Mouse (Mus musculus): Measurements from ENCODE around the gene Hoxb4. TPM values are rescaled to one million over a fixed set of nuclear protein-coding genes. Genes with fewer than 3 reads are reported as not detected.

Hoxb4 gene
- polyA plus RNA-seq, 1 experiment from 2014 or later = 3.2 TPM

DNA sequence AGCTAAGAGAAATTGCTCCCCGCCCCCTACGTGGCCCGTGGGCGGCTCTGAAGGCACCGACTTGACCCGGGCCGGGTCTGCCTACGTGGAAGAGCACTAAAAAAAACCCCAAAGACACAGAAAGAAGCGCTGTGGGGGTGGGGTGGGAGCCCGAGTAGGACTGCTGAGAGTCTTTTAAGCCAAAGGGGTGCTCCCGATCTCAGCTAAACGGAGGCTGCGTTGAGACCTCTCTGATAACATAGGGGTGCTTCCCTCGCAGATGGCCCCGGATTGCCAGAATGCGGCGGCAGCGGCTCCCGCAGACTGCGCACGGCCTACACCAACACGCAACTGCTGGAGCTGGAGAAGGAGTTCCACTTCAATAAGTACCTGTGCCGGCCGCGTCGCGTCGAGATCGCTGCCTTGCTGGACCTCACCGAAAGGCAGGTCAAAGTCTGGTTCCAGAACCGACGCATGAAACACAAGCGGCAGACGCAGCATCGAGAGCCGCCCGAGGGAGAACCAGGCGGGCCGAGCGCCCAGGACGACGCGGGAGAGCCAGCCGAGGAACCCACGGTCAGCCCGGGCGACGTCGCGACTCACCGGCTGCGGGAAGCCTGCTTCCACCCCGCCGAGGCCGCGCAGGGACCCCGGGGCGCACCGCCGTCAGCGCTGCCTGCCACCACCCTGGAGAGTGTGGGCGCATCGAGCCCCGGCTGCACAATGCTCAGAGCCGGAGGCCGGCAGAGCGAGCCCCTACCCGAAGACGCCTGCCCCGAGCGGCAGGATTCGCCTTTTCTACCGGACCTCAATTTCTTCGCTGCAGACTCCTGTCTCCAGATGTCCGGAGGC is 34.8 kb downstream of the Hoxb4 start:
- Histone ChIP-seq H3K4me2 (replicated peaks) (peak overlapping the region; percentile 85), H3K27me3 (replicated peaks) (no peaks in the 10 kb centered on the region; the same call in 1 of the 2 replicates), H3K27ac (peak overlapping the region; percentile 94), H3K36me3 (no peaks in the 10 kb centered on the region), H3K4me3 (replicated peaks) (peak overlapping the region; percentile 66), H3K9me3 (no peaks in the 10 kb centered on the region), H3K4me1 (replicated peaks) (peaks cover 28% of the 10 kb centered on the region), H3K9ac (peak overlapping the region; percentile 84)
- WGBS = under 1% methylated on average over 75 of the region's 75 CpGs
- peak; percentile 33; the same call in 1 of the 2 replicates for ATAC-seq

DNA sequence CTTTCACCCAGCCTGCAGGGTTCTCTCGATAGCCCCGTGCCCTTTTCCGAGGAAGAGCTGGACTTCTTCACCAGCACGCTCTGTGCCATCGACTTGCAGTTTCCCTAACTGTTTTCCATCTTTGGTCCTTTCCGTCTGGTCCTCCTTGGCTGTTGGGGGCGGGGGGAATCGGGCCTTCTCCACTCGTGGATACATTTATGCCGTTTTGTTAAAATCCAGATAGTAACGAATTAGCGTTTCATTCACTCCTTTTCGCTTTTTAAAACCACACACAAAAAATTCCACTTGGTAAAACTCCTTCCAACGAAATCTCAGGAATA is 35.4 kb downstream of the Hoxb4 start:
- peak overlapping the region; percentile 85 for H3K4me2 ChIP-seq (replicated peaks)
- H3K27ac ChIP-seq = peak overlapping the region; percentile 94
- no peaks in the 10 kb centered on the region; the same call in 1 of the 2 replicates for H3K27me3 ChIP-seq (replicated peaks)
- WGBS = 6% methylated on average over 14 of the region's 14 CpGs
- H3K4me1 ChIP-seq (replicated peaks) = peaks cover 25% of the 10 kb centered on the region
- H3K36me3 ChIP-seq = no peaks in the 10 kb centered on the region
- no peaks in the 10 kb centered on the region for H3K9me3 ChIP-seq
- ATAC-seq = no peak
- peak overlapping the region; percentile 84 for H3K9ac ChIP-seq
- H3K4me3 ChIP-seq (replicated peaks) = peak overlapping the region; percentile 66

DNA sequence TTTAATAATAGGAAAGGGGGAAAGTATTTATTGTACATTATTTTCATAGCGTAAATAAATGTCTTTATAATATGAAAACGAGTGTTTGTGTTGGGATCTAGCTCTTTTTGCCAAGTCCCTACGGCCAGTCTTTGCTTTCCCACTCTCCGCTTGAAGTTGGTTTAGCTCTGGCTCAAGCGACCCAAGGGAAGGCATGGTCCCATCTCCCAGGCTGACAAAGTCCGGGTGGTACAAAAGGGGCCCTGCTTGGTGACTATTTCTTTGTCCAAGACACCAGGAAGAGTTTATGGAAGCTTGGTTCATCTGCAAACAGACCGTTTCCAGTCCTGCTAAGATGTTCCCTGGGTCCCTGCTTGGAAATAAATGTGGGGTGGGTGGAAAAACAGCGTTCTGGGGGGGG is 35.9 kb downstream of the Hoxb4 start:
- Histone ChIP-seq H3K4me1 (replicated peaks) (peaks cover 21% of the 10 kb centered on the region), H3K27me3 (replicated peaks) (no peaks in the 10 kb centered on the region; the same call in 1 of the 2 replicates), H3K36me3 (no peaks in the 10 kb centered on the region), H3K9me3 (no peaks in the 10 kb centered on the region), H3K27ac (peak overlapping the region; percentile 88), H3K4me2 (replicated peaks) (peak overlapping the region; percentile 85), H3K9ac (peak overlapping the region; percentile 65), H3K4me3 (replicated peaks) (peak overlapping the region; percentile 42)
- ATAC-seq = no peak
- WGBS = 19% methylated on average over 8 of the region's 8 CpGs

DNA sequence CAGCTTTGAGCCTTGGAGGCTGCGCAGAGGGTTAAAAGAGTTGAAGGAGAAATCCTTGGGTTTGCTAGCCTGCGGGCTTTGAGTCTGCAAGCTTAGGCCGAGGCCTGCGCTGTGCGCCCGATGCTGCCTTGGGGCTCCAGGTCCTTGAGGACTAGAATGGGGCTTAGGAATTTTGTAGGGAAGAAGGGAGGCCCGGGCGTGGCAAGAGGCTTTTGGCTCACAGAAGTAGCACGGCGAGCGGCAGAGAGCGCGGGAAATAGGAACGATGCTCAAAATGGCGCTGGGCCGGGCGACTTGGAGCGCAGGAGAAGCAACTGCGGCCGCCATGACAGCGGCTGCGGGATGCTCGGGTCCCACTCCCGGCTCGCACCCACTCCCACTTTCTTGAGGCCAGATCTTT is 36.3 kb downstream of the Hoxb4 start:
- H3K4me2 ChIP-seq (replicated peaks) = peak overlapping the region; percentile 85
- peaks cover 17% of the 10 kb centered on the region for H3K4me1 ChIP-seq (replicated peaks)
- 7% methylated on average over 25 of the region's 25 CpGs for WGBS
- H3K4me3 ChIP-seq (replicated peaks) = peak overlapping the region; percentile 42
- H3K9me3 ChIP-seq = no peaks in the 10 kb centered on the region
- peak overlapping the region; percentile 88 for H3K27ac ChIP-seq
- ATAC-seq = 0 out of 2 replicates have a peak, but pooled peaks have one; percentile 39
- no peaks in the 10 kb centered on the region for H3K36me3 ChIP-seq
- H3K9ac ChIP-seq = peak overlapping the region; percentile 65
- no peaks in the 10 kb centered on the region; the same call in 1 of the 2 replicates for H3K27me3 ChIP-seq (replicated peaks)

DNA sequence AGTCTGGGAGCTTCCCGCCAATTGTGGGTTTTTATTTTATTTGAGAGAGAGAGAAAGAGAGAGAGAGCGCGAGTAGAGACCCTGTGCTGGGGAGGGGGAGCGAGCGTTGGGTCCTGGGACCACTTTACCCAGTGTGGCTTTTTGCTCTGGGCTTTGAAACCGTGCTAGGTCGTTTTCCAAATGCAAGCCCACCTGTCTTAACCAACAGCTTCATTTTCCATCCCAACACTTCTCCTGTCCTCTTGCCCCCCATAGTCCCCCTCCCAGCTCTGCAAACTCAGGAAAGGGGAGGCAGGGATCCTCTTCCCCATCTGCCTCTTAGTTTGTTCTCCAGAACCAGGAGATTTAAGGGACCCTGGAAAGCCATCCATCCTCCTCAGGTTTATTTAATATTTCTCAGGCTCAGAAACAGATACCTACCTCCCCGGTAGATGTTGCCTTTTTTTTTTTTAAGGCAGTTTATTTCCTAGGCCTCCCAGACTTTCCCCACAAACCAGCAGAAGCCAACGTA is 36.8 kb downstream of the Hoxb4 start:
- no peaks in the 10 kb centered on the region for H3K36me3 ChIP-seq
- ATAC-seq = no peak
- peak overlapping the region; percentile 85 for H3K4me2 ChIP-seq (replicated peaks)
- no peaks in the 10 kb centered on the region for H3K9me3 ChIP-seq
- WGBS = 13% methylated on average over 9 of the region's 9 CpGs
- peak overlapping the region; percentile 42 for H3K4me3 ChIP-seq (replicated peaks)
- H3K27ac ChIP-seq = peak overlapping the region; percentile 88
- H3K4me1 ChIP-seq (replicated peaks) = peaks cover 13% of the 10 kb centered on the region
- no peaks in the 10 kb centered on the region; the same call in 1 of the 2 replicates for H3K27me3 ChIP-seq (replicated peaks)
- H3K9ac ChIP-seq = peak overlapping the region; percentile 65

DNA sequence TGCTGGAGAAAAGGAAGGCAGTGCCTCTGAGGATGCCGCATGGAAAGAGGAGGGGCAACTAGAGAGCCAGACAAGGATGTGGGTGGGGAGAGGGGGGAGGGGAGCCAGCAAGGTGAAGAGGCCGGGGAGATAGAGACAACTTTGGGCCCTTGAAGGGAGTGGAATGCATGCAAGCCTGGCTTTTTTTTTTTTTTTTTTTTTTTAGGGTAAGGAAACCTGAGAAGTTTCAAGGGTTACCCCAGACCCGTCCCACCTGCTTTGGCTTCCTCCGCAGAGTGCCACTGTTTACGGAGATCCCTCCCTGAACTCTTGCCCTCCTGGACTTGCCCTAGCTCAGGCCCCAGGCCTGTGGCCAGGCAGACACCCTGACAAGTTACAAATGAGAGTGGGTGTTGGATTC is 45.7 kb downstream of the Hoxb4 start:
- H3K4me3 ChIP-seq (replicated peaks) = no peak overlapping the region
- H3K9me3 ChIP-seq = no peaks in the 10 kb centered on the region
- 18% methylated on average over 5 of the region's 5 CpGs for WGBS
- no peak overlapping the region for H3K27ac ChIP-seq
- H3K9ac ChIP-seq = no peak overlapping the region
- no peak overlapping the region for H3K4me2 ChIP-seq (replicated peaks)
- no peaks in the 10 kb centered on the region for H3K36me3 ChIP-seq
- no peak for ATAC-seq
- H3K4me1 ChIP-seq (replicated peaks) = peaks cover 12% of the 10 kb centered on the region
- H3K27me3 ChIP-seq (replicated peaks) = peaks cover 15% of the 10 kb centered on the region

DNA sequence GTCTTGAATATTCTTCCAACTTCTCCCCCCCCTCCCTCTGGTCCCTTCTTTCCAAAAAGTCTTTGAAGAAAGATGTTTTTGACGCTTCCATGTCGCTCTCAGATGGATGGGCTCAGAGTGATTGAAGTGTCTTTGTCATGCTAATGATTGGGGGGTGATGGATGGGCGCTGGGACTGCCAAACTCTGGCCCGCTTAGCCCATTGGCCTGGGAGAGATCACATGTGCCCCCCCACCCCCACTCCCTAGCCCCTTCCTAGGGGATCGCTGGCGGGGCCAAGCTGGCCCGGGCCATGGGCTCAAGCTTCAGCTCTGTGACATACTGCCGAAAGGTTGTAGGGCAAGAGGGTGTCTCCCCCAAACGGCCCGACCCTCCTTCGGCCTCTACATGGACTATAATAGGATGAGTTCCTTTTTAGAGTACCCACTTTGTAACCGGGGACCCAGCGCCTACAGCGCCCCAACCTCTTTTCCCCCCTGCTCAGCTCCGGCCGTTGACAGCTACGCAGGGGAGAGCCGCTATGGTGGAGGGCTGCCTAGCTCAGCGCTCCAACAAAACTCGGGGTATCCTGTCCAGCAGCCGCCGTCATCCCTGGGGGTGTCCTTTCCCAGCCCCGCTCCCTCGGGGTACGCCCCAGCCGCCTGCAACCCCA is 47.5 kb downstream of the Hoxb4 start, which contains the start of gene Hoxb1:
Gene Hoxb1, plus strand, starts transcription at position 312 of the 651 bp plus-strand sequence.
- Histone ChIP-seq H3K4me3 (replicated peaks) (0 out of 2 replicates have a peak within 1 kb of the TSS, but pooled peaks have one; percentile 5), H3K36me3 (no peaks in the 10 kb centered on the region), H3K9me3 (no peaks in the 10 kb centered on the region), H3K4me2 (replicated peaks) (peak within 1 kb of the TSS; percentile 45), H3K27me3 (replicated peaks) (peaks cover 18% of the 10 kb centered on the region), H3K27ac (no peak within 1 kb of the TSS), H3K9ac (no peak within 1 kb of the TSS), H3K4me1 (replicated peaks) (peaks cover 12% of the 10 kb centered on the region)
- no peak for ATAC-seq
- 40% methylated on average over 26 of the region's 26 CpGs for WGBS

DNA sequence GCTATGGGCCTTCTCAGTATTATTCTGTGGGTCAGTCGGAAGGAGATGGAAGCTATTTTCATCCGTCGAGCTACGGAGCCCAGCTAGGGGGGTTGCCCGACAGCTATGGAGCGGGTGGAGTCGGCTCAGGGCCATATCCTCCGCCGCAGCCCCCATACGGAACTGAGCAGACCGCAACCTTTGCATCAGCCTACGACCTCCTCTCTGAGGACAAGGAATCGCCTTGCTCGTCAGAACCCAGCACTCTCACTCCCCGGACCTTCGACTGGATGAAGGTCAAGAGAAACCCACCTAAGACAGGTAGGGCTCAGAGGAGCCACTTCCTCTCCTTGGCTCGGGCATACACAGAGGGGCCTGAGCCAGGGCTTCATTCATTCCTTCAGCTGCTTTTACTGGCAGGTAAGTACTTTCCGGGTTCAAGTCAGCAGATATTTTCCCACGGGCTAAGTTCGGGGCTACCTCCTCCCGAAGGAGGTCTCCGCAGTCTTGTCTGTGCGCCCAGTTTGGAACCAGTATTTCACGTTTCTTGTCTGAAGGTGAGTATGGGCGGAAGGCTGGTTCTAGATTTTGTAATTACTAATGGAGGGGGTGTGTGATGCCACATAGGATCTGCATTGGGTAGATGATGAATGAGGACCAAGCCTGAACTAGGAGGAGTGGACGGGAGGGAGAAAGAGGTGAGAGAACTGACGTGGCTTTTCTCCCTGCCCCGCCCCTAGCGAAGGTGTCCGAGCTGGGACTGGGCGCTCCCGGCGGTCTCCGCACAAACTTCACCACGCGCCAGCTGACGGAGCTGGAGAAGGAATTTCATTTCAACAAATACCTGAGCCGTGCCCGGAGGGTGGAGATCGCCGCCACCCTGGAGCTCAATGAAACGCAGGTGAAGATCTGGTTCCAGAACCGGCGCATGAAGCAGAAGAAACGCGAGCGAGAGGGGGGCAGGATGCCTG is 48.3 kb downstream of the Hoxb4 start:
- no peaks in the 10 kb centered on the region for H3K9me3 ChIP-seq
- peaks cover 12% of the 10 kb centered on the region for H3K4me1 ChIP-seq (replicated peaks)
- no peaks in the 10 kb centered on the region for H3K36me3 ChIP-seq
- H3K27ac ChIP-seq = no peak overlapping the region
- peaks cover 18% of the 10 kb centered on the region for H3K27me3 ChIP-seq (replicated peaks)
- peak; percentile 25; the same call in 1 of the 2 replicates for ATAC-seq
- 17% methylated on average over 47 of the region's 47 CpGs for WGBS
- H3K4me2 ChIP-seq (replicated peaks) = peak overlapping the region; percentile 45
- 0 out of 2 replicates have a peak overlapping the region, but pooled peaks have one; percentile 5 for H3K4me3 ChIP-seq (replicated peaks)
- no peak overlapping the region for H3K9ac ChIP-seq

DNA sequence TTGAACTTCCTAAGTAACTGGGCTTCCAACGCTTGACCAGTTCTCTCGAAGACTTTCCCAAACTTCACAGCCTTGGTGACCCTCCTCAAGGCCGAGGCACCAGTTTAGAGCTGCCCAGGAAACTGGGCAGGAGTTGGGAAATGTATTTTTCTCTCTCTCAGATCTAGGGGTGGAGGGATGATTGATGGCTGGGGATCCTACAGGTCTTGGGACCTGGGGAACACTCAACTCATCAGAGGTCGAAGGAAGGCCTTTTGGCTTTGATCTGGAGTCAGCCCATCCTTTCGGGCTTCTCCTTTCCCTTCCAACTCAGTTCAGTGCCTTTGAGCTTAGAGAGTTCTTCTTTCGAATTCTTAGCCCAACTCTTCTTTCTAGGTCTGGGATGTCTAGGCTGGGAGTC is 49.1 kb downstream of the Hoxb4 start:
- H3K9me3 ChIP-seq = no peaks in the 10 kb centered on the region
- H3K4me1 ChIP-seq (replicated peaks) = peaks cover 12% of the 10 kb centered on the region
- no peak for ATAC-seq
- 67% methylated on average over 6 of the region's 6 CpGs for WGBS
- H3K27ac ChIP-seq = no peak overlapping the region
- H3K4me3 ChIP-seq (replicated peaks) = no peak overlapping the region
- no peaks in the 10 kb centered on the region for H3K36me3 ChIP-seq
- no peak overlapping the region for H3K9ac ChIP-seq
- no peak overlapping the region for H3K4me2 ChIP-seq (replicated peaks)
- H3K27me3 ChIP-seq (replicated peaks) = peaks cover 18% of the 10 kb centered on the region

DNA sequence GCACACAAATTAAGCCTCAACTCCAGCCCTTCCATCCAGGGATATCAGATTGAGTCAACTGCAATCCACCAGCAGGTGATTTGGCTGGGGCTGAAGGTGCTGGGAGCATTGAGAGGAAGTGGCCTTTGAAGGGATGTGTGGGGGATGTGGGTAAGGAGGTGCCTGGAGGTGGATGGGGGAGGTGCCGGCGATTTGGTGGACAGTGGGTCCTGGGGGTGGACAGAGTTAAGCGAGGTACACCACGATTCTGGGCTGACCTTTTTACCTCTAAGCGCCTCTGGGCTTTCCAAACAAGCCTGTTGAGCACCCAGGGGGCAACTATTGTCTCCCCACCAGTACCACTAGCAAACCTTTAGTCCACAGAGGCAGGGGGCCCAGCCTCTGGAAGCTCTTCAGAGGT is 50.6 kb downstream of the Hoxb4 start:
- H3K9me3 ChIP-seq = no peaks in the 10 kb centered on the region
- H3K4me2 ChIP-seq (replicated peaks) = no peak overlapping the region
- WGBS = 55% methylated on average over 5 of the region's 5 CpGs
- ATAC-seq = no peak
- H3K36me3 ChIP-seq = no peaks in the 10 kb centered on the region
- H3K4me3 ChIP-seq (replicated peaks) = no peak overlapping the region
- no peak overlapping the region for H3K9ac ChIP-seq
- H3K27me3 ChIP-seq (replicated peaks) = peaks cover 18% of the 10 kb centered on the region
- H3K27ac ChIP-seq = no peak overlapping the region
- peaks cover 17% of the 10 kb centered on the region for H3K4me1 ChIP-seq (replicated peaks)

DNA sequence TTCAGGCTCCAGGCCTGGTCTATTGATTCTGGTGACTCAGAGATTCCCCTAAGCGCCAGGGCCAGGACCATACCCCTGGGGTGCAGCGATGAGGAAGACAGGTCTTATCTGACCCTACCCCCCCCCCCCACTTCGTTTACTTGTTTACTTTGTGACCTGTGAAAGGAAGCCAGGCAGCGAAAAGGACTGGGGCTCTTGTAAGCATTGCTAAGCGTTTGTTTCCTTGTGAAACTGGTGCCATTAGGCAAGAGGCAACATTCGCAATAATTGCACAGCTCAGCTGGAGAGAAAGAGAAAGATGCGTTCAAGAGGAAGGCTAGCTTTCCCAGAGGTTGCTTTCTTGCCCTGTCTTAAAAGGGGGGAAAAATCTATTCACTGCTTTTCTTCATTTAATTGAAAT is 51.1 kb downstream of the Hoxb4 start:
- H3K4me1 ChIP-seq (replicated peaks) = peaks cover 17% of the 10 kb centered on the region
- no peak overlapping the region for H3K27ac ChIP-seq
- no peak overlapping the region for H3K9ac ChIP-seq
- ATAC-seq = no peak
- no peaks in the 10 kb centered on the region for H3K9me3 ChIP-seq
- 54% methylated on average over 7 of the region's 7 CpGs for WGBS
- H3K36me3 ChIP-seq = no peaks in the 10 kb centered on the region
- H3K4me3 ChIP-seq (replicated peaks) = no peak overlapping the region
- no peak overlapping the region for H3K4me2 ChIP-seq (replicated peaks)
- H3K27me3 ChIP-seq (replicated peaks) = peaks cover 18% of the 10 kb centered on the region

Measured in intestine, embryonic 15.5 days (tissue).